Mouse (Mus musculus) thymus, adult 2 months (tissue): ENCODE measurements at regions not wholly inside any gene's neighbourhood (a gene's known extent, or its start where the extent isn't known, plus 50 kb on each side); places are given as distances from the start of the nearest gene placed in this dataset.

Experiments
- CTCF ChIP-seq: fragments of 200-500 bp; IDR thresholded peaks from 2 replicates; pipeline ENCODE4 v1.5.1; 2012; ENCODE audit warnings: mild to moderate bottlenecking, control low read depth, low read length, moderate library complexity, borderline replicate concordance; ENCODE audit not compliant: control insufficient read depth, poor library complexity, insufficient read depth; ENCODE audit errors: extremely low read depth
- POLR2A ChIP-seq: fragments of 200-500 bp; IDR thresholded peaks from 2 replicates; pipeline ENCODE4 v1.6.1; 2012; ENCODE audit warnings: mild to moderate bottlenecking, low read length, control low read depth, moderate library complexity; ENCODE audit not compliant: control insufficient read depth, poor library complexity, insufficient read depth; ENCODE audit errors: extremely low read depth

DNA sequence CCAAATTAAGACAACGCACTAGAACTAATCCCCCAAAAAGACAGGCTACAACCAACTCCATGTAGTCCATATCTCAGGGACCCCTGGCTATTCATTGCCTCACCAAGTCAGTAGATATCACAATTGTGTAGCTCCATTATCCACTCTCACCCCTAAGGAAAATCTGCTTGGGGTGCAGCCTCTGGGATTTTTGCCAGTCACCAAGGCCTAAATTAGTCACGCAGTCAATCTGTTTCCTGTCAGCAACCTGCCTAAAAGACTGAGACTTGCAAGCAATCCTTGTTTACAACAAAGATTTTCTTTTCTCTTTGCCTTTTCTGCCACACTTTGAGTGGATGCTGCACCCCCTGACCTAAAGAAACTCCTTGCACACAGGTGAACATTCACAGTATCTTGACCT, 208.5 kb upstream of the Arpp21 start:
- TF ChIP-seq CTCF (no peak), POLR2A (no peak)
